Mouse (Mus musculus): ENCODE measurements around the gene Cldn18. TPM values are rescaled to one million over a fixed set of nuclear protein-coding genes. Genes with fewer than 3 reads are reported as not detected.

The Cldn18 gene
- not detected for total RNA-seq (2021)
- long read RNA-seq, experiment 1 = 0 reads
- long read RNA-seq, experiment 2 = 0 reads

DNA sequence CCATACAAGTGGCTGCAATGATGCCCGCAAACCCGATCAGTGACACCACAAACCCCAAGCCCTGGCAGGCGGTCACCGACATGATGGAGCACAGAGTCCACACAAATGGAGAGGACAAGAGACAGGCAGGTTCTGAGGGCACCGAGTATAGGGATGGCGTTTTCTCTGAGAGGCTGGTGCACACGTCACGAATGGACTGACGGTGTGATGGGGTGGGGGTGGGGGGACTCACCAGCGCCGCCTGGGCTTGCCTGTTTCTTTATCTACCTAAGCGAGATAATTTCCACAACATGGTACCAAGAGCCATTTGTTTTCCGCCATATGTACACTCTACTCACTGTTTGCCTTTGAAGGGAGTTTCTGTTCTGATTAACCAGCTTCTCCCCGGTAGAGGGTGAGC, at the start of gene Cldn18:
TSS of gene Cldn18 (minus strand) at position 134 of the 400 bp plus-strand sequence.
- intact Hi-C loops (cut with DNase I) = no loop called here
- DNase-seq = no peak

DNA sequence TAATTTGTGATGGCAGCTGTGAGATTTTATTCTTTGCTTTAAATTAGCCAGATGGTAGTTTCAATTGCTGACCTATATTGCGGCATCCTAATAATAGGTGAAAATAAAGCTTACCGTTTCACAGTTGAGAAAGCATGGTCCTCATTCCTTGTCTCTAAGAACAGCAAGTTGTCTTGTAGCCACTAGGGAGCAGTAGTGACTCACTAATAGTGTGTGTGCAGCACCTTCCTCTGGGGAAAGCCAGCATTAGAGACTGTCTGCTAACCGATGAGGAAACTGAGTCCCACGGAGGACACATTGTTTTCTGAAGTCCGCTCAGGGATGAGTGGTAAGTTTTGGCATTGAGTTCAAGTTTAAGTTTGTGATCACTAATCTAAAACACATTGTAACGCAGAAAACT, 46.5 kb upstream of the Cldn18 start:
- intact Hi-C loops (cut with DNase I) = no loop called here
- DNase-seq = no peak

DNA sequence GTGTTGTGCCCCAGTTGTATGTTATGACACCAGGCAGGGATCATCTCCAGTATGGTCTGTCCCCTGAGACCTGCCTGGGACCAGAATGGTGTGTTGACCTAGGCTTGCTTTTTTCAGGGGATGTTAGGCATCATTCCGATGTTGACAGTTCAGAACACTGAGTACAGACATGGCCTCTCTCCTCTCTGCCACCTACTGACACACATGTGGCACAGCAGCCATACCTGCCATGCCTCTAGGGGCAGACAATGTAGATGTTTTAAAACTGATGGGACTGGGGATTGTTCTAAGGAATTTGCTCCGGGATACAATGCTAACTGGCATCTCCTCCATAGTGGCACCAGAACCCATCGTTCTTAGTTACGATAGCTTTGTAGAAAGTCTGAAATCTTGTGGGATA, 33.2 kb upstream of the Cldn18 start:
- intact Hi-C loops (cut with DNase I) = no loop called here
- DNase-seq = no peak

DNA sequence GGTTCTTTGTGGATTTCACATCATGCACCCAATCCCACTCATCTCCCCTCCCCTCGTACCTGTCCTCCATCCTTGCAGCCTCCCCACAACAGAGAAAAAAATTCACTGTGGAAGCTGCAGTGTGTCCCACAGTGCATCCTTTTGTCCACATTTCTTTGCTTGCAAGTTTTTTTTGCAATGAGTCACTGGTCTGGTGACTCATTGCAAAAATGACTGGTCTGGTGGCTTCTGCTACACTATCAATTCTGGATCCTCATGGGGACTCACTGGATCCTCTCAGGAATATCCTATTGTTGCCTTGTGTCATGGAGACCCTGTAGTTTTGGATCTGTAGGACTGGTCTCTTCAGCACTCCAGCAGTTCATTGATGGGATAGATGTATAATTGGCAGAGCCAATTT, 31.2 kb upstream of the Cldn18 start:
- DNase-seq = no peak
- intact Hi-C loops (cut with DNase I) = no loop called here

DNA sequence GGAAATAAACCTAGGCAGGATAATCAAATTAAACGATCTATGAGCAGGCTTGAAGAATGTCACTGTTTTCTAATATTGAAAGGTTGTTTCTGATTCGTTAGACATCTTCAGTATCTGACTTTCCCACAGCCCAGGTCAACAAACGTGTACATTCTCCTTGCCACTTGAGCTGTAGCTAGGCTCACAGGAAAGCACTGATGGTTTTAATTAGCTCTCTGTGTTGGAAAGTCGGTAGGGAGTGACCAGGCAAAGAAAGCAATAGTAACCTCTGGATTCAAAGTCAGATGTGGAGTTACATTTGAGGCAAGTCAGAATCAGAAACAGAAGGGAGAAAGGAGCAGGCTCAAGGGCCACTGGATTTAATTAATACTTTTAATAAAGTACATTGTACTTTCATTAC, 30.7 kb upstream of the Cldn18 start:
- intact Hi-C loops (cut with DNase I) = no loop called here
- DNase-seq = no peak

DNA sequence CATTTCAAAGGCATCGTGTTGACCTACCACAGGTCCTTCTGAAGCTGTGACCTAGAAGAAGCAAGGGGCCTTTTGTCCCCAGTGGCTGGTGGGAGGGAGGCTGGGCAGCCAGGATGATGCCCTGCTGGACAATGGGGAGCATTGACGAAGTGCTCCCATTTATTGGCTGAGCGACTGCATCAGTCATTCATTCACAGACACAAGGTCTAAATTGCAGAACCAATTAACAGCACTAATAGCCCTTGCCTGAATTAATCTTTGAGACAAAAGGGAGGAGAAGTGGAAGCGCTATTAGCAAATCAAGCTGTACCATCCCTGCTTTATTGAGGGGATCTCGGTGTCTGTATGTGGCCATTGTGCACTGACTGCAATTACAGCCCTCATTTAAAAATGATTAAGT, 27.5 kb upstream of the Cldn18 start:
- DNase-seq = no peak
- intact Hi-C loops (cut with DNase I) = no loop called here

DNA sequence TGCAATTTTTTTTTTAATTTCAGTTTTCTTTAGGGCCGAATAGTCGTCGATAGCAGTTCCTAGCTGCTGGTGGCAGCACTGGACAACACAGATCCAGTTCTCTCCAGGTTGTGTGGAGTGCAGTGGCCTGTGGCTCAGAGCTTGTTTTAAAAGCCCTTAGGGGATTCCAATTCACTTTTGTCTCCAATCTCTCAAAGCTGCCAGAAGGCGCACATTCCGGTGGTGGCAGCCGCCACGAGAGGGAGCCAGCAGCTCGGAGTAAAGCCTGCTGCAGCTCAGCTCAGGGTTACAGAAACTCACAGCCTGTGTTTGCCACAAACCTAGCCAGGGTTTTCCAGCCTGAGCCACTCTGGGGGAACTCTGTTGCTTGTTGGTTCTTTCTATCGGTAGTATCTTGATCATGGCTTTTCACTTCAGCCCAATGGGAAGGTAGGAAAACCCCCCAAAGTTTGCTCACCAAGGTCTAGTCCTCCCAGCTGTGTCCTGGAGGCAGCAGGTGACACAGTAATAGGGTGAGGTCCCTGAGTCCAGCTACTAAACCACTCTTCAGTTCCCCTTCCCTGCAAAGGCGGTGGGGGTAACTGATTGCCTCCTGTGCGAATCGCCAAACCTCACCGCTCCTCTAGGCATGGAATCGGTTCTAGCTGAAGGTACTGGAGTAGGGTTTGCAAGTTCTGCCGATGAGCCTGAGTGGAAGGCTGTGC, 13.0 kb upstream of the Cldn18 start:
- intact Hi-C loops (cut with DNase I) = no loop called here
- DNase-seq = peak in 1 of 2 experiments; percentile 15

DNA sequence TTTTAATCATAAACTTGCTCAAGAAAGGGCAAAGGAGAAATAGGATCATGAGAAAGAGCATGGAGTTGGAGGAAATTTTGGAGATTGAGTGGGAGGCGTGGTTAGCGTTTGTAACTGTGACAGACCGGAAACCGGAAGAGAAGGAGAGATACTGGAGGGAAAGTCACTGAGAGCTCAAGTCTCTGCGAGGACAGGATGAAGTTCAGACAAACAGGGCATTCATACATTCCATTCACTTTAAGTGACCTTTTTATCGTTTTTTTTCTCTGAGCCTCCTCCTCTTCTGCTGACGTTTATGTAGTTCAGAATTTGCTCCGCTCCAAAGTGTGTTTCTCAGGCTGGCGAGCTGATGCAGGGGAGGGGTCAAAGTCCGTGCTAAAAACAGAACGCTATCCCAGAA, 10.8 kb upstream of the Cldn18 start:
- DNase-seq = no peak
- intact Hi-C loops (cut with DNase I) = no loop called here

DNA sequence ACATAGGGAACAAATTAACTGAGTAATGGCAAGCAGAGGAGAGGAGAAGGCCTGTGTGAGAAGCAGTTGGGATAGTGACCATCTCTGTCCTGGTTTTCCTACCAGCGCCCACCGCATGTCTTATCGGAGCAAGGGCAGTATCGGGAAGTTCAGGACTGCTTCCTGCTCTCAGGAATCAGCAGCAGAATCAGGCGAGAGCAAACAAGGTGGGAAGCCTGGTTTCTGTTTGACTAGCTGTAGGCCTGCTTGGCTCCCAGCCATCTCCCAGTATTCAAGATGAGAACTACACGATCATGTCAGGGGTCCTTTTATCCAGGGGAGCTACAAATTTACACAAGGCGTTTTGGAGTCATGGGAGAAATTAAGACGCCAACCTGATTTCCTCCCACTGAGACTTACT, 8.2 kb upstream of the Cldn18 start:
- DNase-seq = no peak
- intact Hi-C loops (cut with DNase I) = no loop called here

DNA sequence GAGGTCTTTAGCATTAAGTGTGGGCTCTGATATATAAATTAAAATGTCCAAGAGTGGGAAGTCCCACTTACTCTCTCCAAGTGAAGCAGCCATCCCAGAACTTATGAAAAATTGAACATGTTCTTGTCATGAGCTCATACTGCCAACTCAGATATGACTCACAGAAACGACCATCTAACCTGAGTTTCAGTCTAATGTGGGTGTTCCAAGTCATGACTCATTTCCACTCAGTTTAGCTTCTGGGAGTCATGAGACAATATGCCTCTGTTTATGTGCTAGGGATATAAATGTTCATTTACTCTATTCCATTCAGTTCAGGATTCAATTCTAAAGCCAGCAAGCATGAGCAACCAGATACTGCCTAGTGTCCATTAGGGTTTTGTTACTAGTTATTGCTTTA, 2.9 kb upstream of the Cldn18 start:
- DNase-seq = no peak
- intact Hi-C loops (cut with DNase I) = no loop called here

DNA sequence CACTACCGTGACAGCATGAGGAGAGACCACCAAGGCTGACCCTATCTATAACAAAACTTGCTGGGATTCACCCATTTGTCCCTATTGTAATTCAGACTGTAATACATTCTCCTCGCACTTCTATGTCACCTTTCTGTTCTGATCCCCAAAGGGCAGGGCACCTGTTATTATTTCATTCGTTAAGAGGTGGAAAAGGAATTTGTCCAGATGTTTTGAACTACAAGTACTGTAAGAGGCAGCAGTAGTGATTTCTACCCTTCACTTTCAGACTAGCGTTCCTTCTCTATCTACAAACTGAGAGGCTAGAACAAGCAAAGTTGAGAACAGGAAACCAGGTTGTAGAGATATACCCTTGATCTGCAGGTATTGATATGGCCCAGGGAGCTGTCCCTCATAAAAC, 6.8 kb downstream of the Cldn18 start:
- intact Hi-C loops (cut with DNase I) = no loop called here

DNA sequence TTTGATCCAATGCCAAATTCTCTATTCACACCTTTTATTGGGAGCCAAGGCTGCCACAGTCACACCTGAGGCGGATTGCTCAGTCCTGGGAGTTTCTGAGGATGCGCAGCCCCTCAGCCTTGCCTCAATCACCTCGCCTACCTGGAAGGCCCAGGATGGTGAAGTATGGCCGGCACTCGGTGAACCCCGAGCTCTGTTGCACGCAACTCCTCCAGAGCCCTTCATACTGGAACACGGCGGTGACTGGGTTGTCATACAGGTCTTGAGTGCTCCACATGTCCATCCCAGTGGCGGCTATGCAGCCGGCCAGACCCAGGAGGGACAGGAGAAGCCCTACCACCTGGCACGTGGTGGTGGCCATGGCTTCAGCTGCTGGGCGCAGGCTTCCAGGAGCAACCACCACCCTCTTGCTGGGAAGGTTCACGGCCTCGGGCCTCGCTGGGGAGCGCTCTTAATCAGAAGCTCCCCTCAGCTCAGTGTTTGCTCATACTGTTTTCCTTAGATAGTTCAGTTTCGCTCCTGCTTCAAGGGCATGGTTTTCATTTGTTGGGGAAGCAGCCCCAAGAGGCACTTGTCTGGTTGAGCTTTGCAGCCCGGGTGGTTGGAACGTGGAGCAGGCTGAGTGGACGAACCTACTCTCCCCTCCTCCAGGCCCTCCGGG, 7.3 kb downstream of the Cldn18 start:
- intact Hi-C loops (cut with DNase I) = no loop called here
- no peak for DNase-seq

More for the DNA sequence above, 6.8 kb downstream of the Cldn18 start:
- DNase-seq = no peak

DNA sequence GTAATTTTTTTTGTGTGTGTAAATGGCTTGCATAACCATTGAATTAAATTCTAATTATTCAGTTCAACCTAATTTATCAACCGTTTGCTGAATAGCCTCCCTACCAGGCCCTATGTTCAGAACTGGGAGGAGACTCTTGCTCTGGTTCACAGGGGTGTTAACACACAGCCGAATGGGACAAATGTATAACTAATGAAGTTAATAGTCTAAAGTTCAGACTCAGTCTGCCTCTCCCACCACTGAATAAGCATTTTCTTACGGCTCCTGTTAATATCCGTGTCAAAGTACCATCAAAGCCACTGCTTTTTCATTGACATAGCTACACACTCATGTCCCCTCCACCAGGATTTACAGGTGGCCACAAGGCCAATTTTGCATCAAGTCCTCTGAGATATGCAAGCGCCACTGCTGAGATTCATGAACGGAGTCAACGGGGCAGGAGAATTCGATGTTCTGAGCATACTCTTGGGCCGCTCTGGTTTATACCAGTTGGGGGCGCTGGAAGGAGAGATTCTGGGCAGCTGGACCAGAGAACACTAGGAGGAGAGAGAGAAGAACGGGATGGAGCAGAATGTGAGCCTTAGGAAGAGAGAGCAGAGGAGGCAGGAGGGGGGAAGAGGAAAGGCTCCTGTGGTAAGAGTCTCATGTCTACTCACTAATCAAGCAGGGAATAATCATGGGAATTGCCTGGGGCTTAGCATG, 9.5 kb downstream of the Cldn18 start:
- no peak for DNase-seq
- intact Hi-C loops (cut with DNase I) = no loop called here

DNA sequence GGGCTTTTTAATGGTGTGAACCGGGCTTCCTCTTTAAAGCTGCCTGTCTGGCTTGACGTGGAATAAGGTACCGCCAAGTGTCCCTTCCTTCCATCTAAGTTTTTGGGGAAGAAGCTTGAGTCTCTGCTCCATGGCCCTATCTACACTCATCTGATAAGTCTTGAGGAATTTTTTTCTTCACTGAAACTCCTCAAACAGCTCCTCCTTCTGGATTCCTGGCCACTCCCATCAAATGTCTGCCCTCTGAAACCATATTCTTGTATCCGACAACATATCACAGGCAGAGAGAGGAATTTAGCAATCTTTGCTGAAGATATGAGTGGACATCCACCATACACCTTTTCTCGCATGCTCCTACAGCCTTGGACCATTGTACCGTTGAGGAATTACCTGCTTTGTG, 10.8 kb downstream of the Cldn18 start:
- intact Hi-C loops (cut with DNase I) = no loop called here
- no peak for DNase-seq

DNA sequence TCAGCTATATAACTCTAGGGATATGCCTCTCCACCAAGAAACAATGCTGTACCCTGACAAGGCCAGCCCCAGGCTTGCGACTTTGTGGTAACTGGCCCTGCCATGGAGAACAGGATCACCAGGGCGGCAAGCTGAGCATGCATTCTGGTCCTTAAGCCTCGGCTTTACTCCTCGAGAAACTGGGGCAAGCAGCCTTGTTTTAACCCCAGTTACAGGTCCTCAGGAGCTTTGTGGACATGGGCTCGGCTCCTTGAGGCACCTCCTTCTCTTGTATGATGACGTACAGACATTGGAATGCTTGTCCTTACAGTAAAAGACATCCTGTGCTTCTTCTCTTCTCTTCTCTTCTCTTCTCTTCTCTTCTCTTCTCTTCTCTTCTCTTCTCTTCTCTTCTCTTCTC, 13.4 kb downstream of the Cldn18 start:
- DNase-seq = no peak
- intact Hi-C loops (cut with DNase I) = no loop called here

DNA sequence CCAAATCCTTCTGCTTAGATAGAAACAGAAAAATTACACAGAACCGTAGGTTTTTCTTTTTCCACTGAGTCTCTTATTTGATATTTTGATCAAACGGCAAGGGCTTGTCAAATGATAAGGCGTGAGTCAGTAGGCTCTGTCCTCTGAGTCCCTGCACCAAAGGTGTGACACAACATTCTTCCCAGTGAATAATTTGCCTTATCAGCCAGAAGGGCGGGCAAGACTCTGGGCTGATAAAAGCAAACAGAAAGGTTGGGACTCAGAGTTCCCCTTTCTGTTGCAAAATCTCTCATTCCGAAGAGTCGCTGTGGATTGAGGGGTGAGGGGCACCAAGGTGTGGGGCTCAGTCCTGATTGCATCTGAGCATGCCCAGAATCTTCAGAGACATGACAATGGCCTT, 14.9 kb downstream of the Cldn18 start:
- intact Hi-C loops (cut with DNase I) = no loop called here
- no peak for DNase-seq

DNA sequence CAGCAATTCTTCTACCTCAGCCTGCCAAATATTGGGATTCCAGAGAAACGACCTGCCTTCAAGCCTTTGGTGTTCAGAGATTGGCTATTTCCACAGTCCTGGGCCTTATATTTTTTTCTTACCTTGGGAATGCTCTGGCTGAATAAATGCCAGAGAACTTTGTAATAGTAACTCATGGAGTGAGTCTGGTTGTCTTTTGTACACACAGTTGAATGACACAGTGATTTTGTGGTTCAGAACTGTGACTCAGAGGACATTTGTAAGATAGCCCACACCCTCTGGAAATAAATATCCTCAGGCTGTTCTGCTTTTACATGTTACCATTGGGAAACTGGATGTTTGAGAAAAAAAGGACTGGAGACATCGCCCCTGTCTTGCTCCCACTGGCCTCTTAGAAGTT, 15.9 kb downstream of the Cldn18 start:
- DNase-seq = no peak
- intact Hi-C loops (cut with DNase I) = no loop called here

DNA sequence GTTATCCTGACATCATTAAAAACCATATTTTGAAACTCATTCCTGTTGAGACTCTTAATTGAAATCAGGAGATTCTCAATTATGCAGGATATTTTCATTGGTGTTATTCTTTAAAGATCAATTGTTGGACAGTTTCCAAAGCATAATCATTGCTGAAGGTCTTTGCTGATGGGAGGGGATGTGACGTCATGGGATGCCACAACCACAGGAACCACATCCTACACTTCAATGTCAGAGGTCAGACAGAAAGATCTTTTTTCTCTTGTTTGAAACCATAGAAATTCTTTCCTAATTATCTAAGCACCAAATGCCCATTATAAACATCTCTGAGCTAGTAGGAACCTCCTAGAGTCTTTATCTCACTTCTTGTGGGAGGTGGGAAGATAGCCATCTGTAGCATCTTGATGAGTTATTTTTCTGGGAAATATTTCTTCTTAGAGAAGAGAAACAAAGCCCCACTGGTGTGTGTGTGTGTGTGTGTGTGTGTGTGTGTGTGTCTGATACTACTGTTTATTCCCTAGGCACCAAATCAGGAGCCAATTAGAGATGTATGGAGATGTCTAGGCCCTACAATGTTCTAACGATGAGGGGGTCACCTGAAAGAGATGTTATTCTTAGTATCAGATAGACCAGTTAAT, 17.2 kb downstream of the Cldn18 start:
- DNase-seq = no peak
- intact Hi-C loops (cut with DNase I) = no loop called here

DNA sequence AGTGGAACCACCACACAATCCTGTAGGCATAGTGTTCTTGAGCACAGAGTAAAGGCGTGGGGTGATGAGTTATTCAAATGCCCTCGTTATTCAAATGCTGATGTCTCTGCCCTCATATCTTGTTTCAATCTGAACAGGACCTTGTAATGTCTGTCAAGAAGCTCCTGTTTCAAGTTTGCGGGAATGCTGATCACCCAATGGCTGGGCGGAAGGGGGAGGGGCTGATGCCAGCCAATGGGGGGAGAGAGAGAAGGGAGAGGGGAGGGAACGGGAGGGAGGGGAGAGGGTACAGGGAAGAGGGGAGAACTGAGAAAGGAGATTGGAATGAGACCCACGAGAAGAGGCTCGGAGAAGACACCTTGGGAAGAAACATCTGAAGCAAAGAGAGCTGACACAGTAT, 22.1 kb downstream of the Cldn18 start:
- DNase-seq = no peak
- intact Hi-C loops (cut with DNase I) = no loop called here

DNA sequence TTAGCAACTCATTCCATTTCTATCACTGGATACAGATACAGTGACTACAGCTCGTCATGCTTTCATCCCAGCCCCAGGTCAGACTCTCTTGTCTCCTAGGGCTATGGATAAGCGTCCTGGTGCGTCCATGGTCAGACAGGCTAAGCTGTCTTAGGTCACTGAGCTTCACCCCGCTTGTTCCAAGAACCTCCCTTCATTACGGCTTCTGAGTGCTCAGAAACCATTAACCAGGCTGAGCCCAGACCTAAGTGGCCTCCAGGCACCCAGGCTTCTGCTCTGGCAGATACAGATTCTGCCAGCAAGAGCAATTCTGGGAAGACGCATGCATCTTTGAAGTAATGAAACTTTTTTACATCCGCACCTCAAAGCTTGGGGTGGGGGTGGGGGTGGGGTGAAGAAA, 26.7 kb downstream of the Cldn18 start:
- DNase-seq = no peak
- intact Hi-C loops (cut with DNase I) = no loop called here

DNA sequence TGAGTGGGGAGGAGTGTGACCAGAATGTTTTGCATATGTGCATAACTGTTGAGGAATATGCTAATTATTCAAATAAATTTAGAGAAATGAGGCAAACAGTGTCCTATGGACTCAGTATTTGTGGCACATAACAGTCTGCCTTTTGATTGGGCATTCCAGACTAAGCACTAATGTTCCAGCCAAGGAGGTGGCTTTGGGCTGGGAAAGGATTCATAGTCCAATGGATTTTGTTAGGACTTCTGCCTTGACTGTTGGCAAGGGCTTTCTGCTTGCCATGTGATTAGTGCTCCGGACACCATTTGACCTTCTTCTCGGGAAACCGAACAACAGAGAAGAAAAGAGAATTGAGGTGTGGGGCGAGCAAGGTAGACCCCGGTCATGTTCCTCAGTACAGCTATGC, 27.3 kb downstream of the Cldn18 start:
- no peak for DNase-seq

More for the DNA sequence above, 27.3 kb downstream of the Cldn18 start:
- intact Hi-C loops (cut with DNase I) = no loop called here

All from gastrocnemius, postnatal 36 days (tissue).